Mouse (Mus musculus): ENCODE data around the gene Gm20388.

The Gm20388 gene

GRCm38 (mm10) chr8:124265130-124265529 lies 4354.5 kb downstream of the Gm20388 start:
- no peak for DNase-seq

DNA sequence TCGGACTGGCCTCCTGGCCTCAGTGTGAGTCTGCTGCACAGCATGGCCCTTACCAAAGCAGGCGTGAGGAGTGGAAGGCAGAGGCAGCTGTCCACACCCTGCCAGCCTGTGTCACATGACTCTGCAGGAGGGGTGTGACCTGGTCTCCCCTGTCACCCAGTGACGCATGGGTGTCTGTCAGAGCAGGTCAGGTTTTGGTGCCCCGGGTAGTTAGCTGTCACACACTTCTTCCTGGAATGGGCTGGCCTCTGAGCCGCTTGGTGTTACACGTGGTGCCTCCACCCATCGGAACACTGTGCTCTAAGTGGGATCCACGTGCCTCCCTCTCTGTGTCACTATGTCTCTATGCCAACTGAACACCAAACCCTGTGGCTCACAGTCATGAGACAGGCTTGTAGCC lies 4355.2 kb downstream of the Gm20388 start:
- no peak for DNase-seq

- DNase-seq, result no peak
Observed at GRCm38 (mm10) chr8:124267206-124267605, 4356.6 kb downstream of the Gm20388 start.

DNA sequence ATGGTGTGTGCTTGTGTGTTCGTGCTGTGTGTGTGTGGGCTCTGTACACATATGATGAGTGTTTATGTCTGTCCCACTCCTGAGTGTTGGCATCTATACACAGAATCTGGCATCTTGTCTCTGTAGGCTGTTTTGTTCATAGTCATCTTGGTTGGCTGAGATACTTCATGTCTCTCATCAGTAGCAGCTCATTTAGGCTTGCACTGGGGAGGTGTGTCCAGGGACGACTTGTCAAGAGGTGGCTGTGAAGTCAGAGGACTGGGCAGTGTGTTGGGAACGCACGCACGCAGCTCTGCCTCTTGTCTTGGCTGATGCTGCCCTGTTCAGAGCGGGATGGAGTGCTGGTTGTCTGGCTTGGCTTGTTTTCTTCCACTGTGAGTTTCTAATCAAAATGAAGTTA lies 4359.9 kb downstream of the Gm20388 start:
- no peak for DNase-seq

GRCm38 (mm10) chr8:124270904-124271303 lies 4360.3 kb downstream of the Gm20388 start:
- DNase-seq, result no peak

DNA sequence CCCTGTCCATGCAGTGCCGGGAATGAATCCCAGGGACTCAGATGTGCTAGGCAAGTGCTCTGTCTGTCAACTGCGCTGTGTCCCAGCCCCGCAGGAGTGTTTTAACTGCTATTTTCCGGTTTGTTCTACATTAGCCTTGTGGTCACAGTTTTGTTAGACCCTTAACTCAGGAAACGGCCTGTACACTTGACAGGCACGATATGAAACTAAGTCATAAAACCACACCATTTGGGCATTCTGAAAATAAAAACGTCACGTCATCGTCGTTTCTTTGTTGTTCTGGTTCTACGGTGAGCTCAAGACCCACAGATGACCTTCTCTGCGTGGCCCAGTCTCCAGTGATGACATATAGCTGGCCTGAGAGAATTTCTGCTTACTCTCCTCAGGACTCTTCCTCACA lies 4360.9 kb downstream of the Gm20388 start:
- DNase-seq, result no peak

DNA sequence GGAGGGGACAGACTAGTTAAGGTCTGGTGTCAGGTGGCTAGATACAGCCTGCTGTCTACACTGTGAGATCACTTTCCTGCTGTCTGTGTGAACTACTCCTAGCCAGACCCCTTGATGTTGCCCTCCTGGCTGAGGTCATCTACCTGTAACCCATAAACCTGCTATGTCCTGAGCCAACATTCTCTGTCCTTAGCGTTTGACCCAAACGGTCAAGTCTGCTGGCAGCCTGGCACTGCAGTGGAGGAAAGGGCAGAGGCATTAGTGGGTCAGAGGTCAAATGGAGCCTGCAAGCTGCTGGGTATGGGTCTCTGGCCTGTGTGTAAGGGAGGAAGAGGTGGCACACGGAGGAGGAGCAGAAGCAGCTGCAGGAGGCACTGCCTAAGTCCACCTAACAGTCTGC lies 4362.2 kb downstream of the Gm20388 start:
- DNase-seq, result no peak

- peak in 1 of 2 experiments; percentile 4 for DNase-seq
Observed at GRCm38 (mm10) chr8:124273606-124274218, 4363.1 kb downstream of the Gm20388 start.

GRCm38 (mm10) chr8:124274441-124275120 lies 4363.9 kb downstream of the Gm20388 start:
- DNase-seq, result no peak

GRCm38 (mm10) chr8:124275377-124276071 lies 4364.9 kb downstream of the Gm20388 start:
- DNase-seq, result peak in 1 of 2 experiments; percentile 31

DNA sequence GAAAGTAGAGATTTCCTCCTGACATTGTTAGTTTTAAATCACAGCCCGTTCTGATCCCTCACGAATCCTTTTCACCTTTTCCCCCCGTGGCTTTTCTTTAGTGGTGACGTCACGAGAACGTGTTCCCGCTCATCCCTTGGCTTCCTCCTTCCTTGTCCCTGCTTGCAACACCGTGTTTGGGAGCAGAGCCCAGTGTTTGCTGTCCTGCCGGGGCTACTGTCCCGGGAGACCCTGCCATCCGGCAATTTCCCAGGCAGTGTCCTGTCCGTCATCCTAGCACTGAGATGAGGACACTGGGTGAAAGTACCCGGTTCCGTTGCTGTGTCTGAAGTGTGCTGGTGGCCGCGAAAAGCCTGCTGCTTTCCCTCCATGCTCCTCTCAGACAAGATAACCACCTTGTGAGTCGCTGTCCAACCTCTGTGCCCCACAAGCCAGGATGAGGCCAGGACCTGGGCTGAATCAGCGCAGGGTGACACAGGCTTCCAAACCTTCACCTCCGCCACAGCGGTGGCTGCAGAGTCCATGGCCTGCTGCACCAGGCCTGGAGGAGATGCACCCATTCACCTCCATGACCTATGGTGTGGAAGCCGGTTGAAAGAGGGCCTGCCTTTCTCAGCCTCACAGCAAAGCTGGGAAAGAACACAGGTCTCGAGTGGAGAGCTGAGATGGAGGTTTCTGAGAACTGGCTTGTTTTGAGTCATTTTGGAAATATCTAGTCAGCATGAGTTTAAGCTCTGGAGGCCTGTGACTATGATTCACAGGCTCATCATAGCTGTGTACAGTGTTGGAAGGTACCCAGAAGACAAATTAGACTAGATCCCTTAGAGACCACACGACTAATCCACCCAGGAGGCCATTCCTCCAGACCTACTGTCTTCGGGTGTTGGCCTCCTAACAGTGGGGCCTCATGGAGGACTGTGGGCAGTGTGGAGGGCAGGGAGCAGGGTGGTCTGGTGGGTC lies 4367.6 kb downstream of the Gm20388 start:
- DNase-seq, result peak; percentile 59 to 67

GRCm38 (mm10) chr8:124278956-124279689 lies 4368.5 kb downstream of the Gm20388 start:
- DNase-seq, result peak in 1 of 2 experiments; percentile 8

DNA sequence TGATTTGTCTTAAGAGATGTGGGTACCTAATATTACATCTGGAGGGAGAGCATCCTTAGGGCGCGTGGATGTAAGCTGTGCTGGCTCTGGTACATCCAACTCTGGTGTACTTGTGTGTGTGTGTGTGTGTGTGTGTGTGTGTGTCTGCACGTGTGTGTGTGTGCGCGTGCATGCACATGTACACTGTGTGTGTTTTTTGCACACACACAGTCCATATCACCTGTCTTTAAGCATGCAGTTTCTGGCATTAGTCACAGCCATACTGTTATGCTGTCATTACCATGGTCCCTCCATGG lies 4369.0 kb downstream of the Gm20388 start:
- no peak for DNase-seq

DNA sequence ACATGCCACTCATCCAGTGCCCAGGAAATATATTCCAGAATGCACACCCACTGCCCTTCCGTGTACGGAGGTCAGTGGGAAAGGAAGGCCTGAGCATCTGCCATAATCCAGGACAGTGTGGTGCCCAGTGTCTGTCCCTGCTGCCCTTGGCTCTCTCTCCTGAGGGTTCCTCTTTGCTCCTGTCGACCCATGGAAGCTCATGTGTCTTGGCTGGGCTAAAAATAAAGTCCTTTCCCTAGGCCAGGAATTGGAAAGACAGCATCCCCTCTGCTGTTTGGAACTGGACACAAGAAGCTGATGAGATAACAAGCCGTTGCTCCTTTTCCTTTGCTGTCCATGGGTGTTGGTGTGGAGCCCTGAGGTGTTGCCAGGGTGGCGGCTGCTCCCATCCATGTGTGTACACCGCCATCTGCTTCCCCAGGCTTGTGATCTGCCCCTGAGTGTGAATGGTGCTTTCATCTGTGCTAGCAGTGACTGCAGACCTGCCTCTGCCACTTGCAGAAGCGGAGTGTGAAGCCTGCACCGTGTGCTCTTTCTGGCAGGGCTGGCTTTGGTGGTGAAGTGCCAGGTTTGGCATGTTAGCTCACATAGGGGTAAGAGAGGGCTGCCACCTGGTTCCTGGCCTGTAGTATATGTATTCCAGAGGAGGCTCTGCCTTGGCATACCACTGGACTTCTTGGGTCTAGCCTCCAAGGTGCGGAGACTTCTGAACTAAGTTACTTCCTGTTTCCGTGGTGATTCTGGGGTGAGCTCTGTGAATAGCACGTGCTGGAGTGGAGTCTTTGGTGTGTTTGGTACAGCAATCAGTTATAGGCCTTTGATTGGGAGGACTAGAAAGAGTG lies 4371.3 kb downstream of the Gm20388 start:
- DNase-seq, result peak; percentile 71 to 73

- peak; percentile 62 to 74 for DNase-seq
Observed at GRCm38 (mm10) chr8:124282878-124283630, 4372.4 kb downstream of the Gm20388 start.

GRCm38 (mm10) chr8:124283644-124284332 lies 4373.1 kb downstream of the Gm20388 start:
- no peak for DNase-seq

- no peak for DNase-seq
Observed at GRCm38 (mm10) chr8:124284333-124284711, 4373.7 kb downstream of the Gm20388 start.

GRCm38 (mm10) chr8:124284984-124285576 lies 4374.4 kb downstream of the Gm20388 start:
- peak; percentile 81 to 82 for DNase-seq

DNA sequence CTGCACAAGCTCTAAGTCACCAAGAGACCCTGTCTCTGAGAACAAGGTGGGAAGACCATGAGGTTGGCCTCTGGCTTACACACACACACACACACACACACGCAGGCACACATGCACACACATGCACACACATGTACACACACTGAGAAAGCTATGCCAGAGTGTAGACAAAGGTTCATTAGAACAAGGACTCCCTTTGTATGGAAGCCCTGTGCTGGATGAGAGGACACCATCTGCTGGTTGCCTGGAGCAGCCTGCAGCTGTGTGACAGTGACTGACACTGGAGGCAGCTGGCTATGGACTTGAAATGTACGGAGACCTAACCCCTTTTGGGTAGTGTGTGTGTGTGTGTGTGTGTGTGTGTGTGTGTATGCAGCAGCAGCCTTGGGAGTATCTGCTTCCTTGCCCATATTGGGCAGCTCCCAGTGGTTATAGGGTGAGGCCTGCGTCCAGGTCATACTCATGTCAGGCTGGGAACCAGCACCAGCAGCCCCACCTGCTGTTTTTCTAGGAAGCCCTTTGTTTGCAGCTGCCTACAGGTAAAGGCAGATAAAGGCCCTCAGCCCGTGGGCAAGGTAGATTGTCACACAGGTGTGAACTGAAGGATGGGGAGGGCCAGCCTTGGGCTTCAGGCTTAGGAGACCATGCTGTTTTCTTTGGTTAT lies 4376.0 kb downstream of the Gm20388 start:
- DNase-seq, result no peak
